18 mouse cellular contexts compared by ENCODE assay signal in genomic region chr15:19458485-19458884, GRCm38 (mm10).
"Had no signal": no experiment of that assay in that cellular context is flagged by ENCODE, and none has a peak within 500 bp of the region (broad histone marks: within the 10 kb centered on the region; RNA-seq: fewer than 3 reads in every experiment).

No protein-coding gene starts in this region.

- ATAC-seq: intestine, postnatal 0 days had no signal

- H3K36me3 ChIP-seq: liver, embryonic 13.5 days; midbrain, embryonic 12.5 days; neural tube, embryonic 13.5 days had no signal

- H3K4me2 ChIP-seq: liver, embryonic 13.5 days; midbrain, embryonic 12.5 days; neural tube, embryonic 13.5 days had no signal

- H3K4me3 ChIP-seq: liver, embryonic 13.5 days; midbrain, embryonic 12.5 days; myocyte; neural tube, embryonic 13.5 days had no signal

- H3K9ac ChIP-seq: liver, embryonic 13.5 days; midbrain, embryonic 12.5 days; neural tube, embryonic 13.5 days had no signal

- H3K27me3 ChIP-seq: liver, embryonic 13.5 days; midbrain, embryonic 12.5 days; neural tube, embryonic 13.5 days had no signal

- H3K4me1 ChIP-seq: liver, embryonic 13.5 days; midbrain, embryonic 12.5 days; neural tube, embryonic 13.5 days had no signal

- H3K9me3 ChIP-seq: liver, embryonic 13.5 days; midbrain, embryonic 12.5 days; neural tube, embryonic 13.5 days had no signal

- H3K27ac ChIP-seq: kidney, postnatal 0 days; liver, embryonic 13.5 days; midbrain, embryonic 12.5 days; neural tube, embryonic 13.5 days; stomach, postnatal 0 days had no signal

- DNase-seq: kidney, adult 2 months; kidney, postnatal 25 days; liver, embryonic 13.5 days; lung, adult 2 months; lung, postnatal 14 days; lung, postnatal 4 days; right cerebral cortex, adult 18-20 months; right cerebral cortex, postnatal 14 days; right cerebral cortex, postnatal 4 days; thymus, adult 2 months; thymus, postnatal 14 days; thymus, postnatal 4 days had no signal
